In the genomic region with DNA sequence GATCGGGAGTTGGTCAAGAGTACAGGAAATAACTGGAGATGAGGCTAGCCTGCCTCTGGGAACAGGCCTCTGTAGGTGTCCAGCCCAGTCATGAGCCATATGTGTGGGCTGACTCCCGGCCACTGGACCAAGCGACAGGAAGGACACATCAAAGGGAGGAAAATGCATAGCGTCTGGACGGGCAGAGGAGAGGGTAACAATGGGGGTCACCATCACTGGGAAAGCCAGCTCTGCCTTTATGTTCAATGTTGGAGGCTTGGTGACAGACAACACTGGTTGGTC, we compare ENCODE assay signal across 9 mouse cellular contexts. TPM values are rescaled to one million over a fixed set of nuclear protein-coding genes. Genes with fewer than 3 reads are reported as not detected.
DNase-seq lines count a peak whose midpoint lies in the region; ATAC-seq and TF ChIP-seq lines count a peak whose summit lies in the region.
"Had no signal": no experiment of that assay in that cellular context is flagged by ENCODE, and none has a peak within 500 bp of the region (broad histone marks: within the 10 kb centered on the region; RNA-seq: fewer than 3 reads in every experiment).

No protein-coding gene starts in this region.

- no peak overlapping the region for H3K4me3 ChIP-seq in forebrain, embryonic 11.5 days (ENCODE audit: low read depth, low read length)
- H3K4me3 ChIP-seq in forebrain, postnatal 0 days (ENCODE audit: low read depth, low read length) = no peak overlapping the region
- H3K4me3 ChIP-seq in lung, embryonic 16.5 days (ENCODE audit: low read length) = no peak overlapping the region
- H3K4me3 ChIP-seq in midbrain, embryonic 14.5 days (replicated peaks; ENCODE audit: low read depth, low read length) = no peak overlapping the region
- H3K4me3 ChIP-seq: layer of hippocampus, adult 2 months had no signal

- peak; percentile 54 for DNase-seq in forebrain, embryonic 11.5 days (ENCODE audit: low spot score)
- DNase-seq in forebrain, postnatal 0 days = no peak
- DNase-seq in lung, adult 18-20 months = no peak
- peak; percentile 13 for DNase-seq in gastrocnemius, postnatal 4 days (ENCODE audit: low spot score in 2 of 2)
- DNase-seq in midbrain, embryonic 14.5 days = no peak
- no peak for DNase-seq in right cerebral cortex, postnatal 14 days

- no peak overlapping the region for H3K4me2 ChIP-seq in forebrain, embryonic 11.5 days (ENCODE audit: low read depth, low read length, severe bottlenecking)
- no peak overlapping the region; the same call in 1 of the 2 replicates for H3K4me2 ChIP-seq in forebrain, postnatal 0 days (ENCODE audit: low read depth)
- no peak overlapping the region for H3K4me2 ChIP-seq in lung, embryonic 16.5 days (ENCODE audit: low read depth, low read length)
- peak overlapping the region; percentile 26 for H3K4me2 ChIP-seq in midbrain, embryonic 14.5 days (ENCODE audit: low read length)

- H3K27ac ChIP-seq in forebrain, embryonic 11.5 days (ENCODE audit: low read depth, low read length) = 0 out of 2 replicates have a peak overlapping the region, but pooled peaks have one; percentile 25
- H3K27ac ChIP-seq in forebrain, postnatal 0 days (ENCODE audit: low read depth, low read length) = no peak overlapping the region
- H3K27ac ChIP-seq in lung, embryonic 16.5 days (ENCODE audit: low read length) = peak overlapping the region; percentile 60
- H3K27ac ChIP-seq in midbrain, embryonic 14.5 days (replicated peaks; ENCODE audit: low read depth, low read length) = no peak overlapping the region
- H3K27ac ChIP-seq: layer of hippocampus, adult 2 months had no signal

- no peak for TF ChIP-seq CTCF in forebrain, postnatal 0 days (IDR thresholded peaks at IDR 0.05; ENCODE audit: low read depth)

- H3K9ac ChIP-seq in forebrain, embryonic 11.5 days (ENCODE audit: low read length) = no peak overlapping the region
- H3K9ac ChIP-seq in forebrain, postnatal 0 days = no peak overlapping the region
- 0 out of 2 replicates have a peak overlapping the region, but pooled peaks have one; percentile 8 for H3K9ac ChIP-seq in lung, embryonic 16.5 days (ENCODE audit: low read length)
- H3K9ac ChIP-seq in midbrain, embryonic 14.5 days (replicated peaks; ENCODE audit: low read length) = no peak overlapping the region

- peaks cover 7% of the 10 kb centered on the region for H3K27me3 ChIP-seq in forebrain, embryonic 11.5 days (ENCODE audit: control insufficient read depth, insufficient read depth, low read length)
- H3K27me3 ChIP-seq in forebrain, postnatal 0 days (ENCODE audit: insufficient read depth, low read length) = no peaks in the 10 kb centered on the region
- no peaks in the 10 kb centered on the region for H3K27me3 ChIP-seq in lung, embryonic 16.5 days (ENCODE audit: control insufficient read depth, insufficient read depth, low read depth, low read length)
- peaks cover 7% of the 10 kb centered on the region; the same call in 1 of the 2 replicates for H3K27me3 ChIP-seq in midbrain, embryonic 14.5 days (ENCODE audit: control insufficient read depth, insufficient read depth, low read length)

- no peaks in the 10 kb centered on the region for H3K9me3 ChIP-seq in forebrain, embryonic 11.5 days (ENCODE audit: control insufficient read depth, low read length)
- no peaks in the 10 kb centered on the region for H3K9me3 ChIP-seq in forebrain, postnatal 0 days (ENCODE audit: low read length)
- H3K9me3 ChIP-seq in lung, embryonic 16.5 days (ENCODE audit: control insufficient read depth, low read length) = no peaks in the 10 kb centered on the region
- no peaks in the 10 kb centered on the region for H3K9me3 ChIP-seq in midbrain, embryonic 14.5 days (ENCODE audit: control insufficient read depth, low read length)

- WGBS in forebrain, embryonic 11.5 days = 14% methylated on average over 5 of the region's 5 CpGs
- WGBS in forebrain, postnatal 0 days = 19% methylated on average over 5 of the region's 5 CpGs
- 20% methylated on average over 5 of the region's 5 CpGs for WGBS in lung, embryonic 16.5 days
- 9% methylated on average over 5 of the region's 5 CpGs for WGBS in midbrain, embryonic 14.5 days

- ATAC-seq in forebrain, embryonic 11.5 days (replicated peaks; ENCODE audit: low FRiP score) = no peak
- ATAC-seq in forebrain, postnatal 0 days = no peak
- no peak for ATAC-seq in lung, embryonic 16.5 days (ENCODE audit: low read depth)
- ATAC-seq in midbrain, embryonic 14.5 days (ENCODE audit: low FRiP score, low TSS enrichment) = no peak
- no peak for ATAC-seq in inflammation-experienced regulatory T-cells, adult 6 months

- H3K4me1 ChIP-seq in forebrain, embryonic 11.5 days (replicated peaks; ENCODE audit: control insufficient read depth, insufficient read depth, low read length) = peaks cover 38% of the 10 kb centered on the region
- peaks cover 25% of the 10 kb centered on the region for H3K4me1 ChIP-seq in forebrain, postnatal 0 days (ENCODE audit: insufficient read depth)
- H3K4me1 ChIP-seq in lung, embryonic 16.5 days (replicated peaks; ENCODE audit: control insufficient read depth, insufficient read depth, low read length) = peaks cover 49% of the 10 kb centered on the region
- H3K4me1 ChIP-seq in midbrain, embryonic 14.5 days (ENCODE audit: control insufficient read depth, insufficient read depth, low read length) = peaks cover 53% of the 10 kb centered on the region

- H3K36me3 ChIP-seq in forebrain, embryonic 11.5 days (ENCODE audit: control insufficient read depth, insufficient read depth, low read length) = no peaks in the 10 kb centered on the region
- H3K36me3 ChIP-seq in forebrain, postnatal 0 days (ENCODE audit: insufficient read depth) = no peaks in the 10 kb centered on the region
- no peaks in the 10 kb centered on the region for H3K36me3 ChIP-seq in lung, embryonic 16.5 days (ENCODE audit: control insufficient read depth, insufficient read depth, low read length)
- H3K36me3 ChIP-seq in midbrain, embryonic 14.5 days (ENCODE audit: control insufficient read depth, insufficient read depth, low read length) = no peaks in the 10 kb centered on the region

RNA-seq across cellular contexts. Expression of gene Actg1, which starts 41.3 kb away (rescaled TPM):
- 2,808 and 3,088 TPM in 2 replicates for polyA plus RNA-seq in forebrain, embryonic 11.5 days (2014; fragmentation: Nextera tagmentation; extraction: Ambion mirVana)
- total RNA-seq in forebrain, postnatal 0 days (2014; rRNA removed) = 2,455 and 2,516 TPM in 2 replicates
- 4,096 and 4,381 TPM in 2 replicates for polyA plus RNA-seq in forebrain, postnatal 0 days (2015; fragmentation: Nextera tagmentation; extraction: Ambion mirVana)
- polyA plus RNA-seq in lung, embryonic 16.5 days (2015; fragmentation: Nextera tagmentation; extraction: Ambion mirVana) = 2,589 and 2,717 TPM in 2 replicates
- 100 to 1,000 TPM; 861 to 883 TPM for total RNA-seq in gastrocnemius, postnatal 4 days (2021)
- 4,502 and 4,930 TPM in 2 replicates for polyA plus RNA-seq in midbrain, embryonic 14.5 days (2014; fragmentation: Nextera tagmentation; extraction: Ambion mirVana)
- 1,000 to 10,000 TPM; 2,239 to 4,634 (median 2,897) TPM for polyA plus RNA-seq in inflammation-experienced regulatory T-cells, adult 6 months (2017; shearing (Covaris generic))

RNA-seq across cellular contexts. Expression of gene Fscn2, which starts 54.3 kb away (rescaled TPM):
- polyA plus RNA-seq in forebrain, embryonic 11.5 days (2014; fragmentation: Nextera tagmentation; extraction: Ambion mirVana) = 1.0 TPM in 1 of 2 replicates, not detected in the other
- total RNA-seq in forebrain, postnatal 0 days (2014; rRNA removed) = 0.29 TPM in 1 of 2 replicates, not detected in the other
- polyA plus RNA-seq in forebrain, postnatal 0 days (2015; fragmentation: Nextera tagmentation; extraction: Ambion mirVana) = 1.9 and 2.0 TPM in 2 replicates
- polyA plus RNA-seq in lung, embryonic 16.5 days (2015; fragmentation: Nextera tagmentation; extraction: Ambion mirVana) = 0.64 and 0.83 TPM in 2 replicates
- under 1 TPM; 0.52 to 0.98 TPM for total RNA-seq in gastrocnemius, postnatal 4 days (2021)
- polyA plus RNA-seq in midbrain, embryonic 14.5 days (2014; fragmentation: Nextera tagmentation; extraction: Ambion mirVana) = 1.7 and 2.5 TPM in 2 replicates
- under 1 TPM in 1 of 3 experiments, not detected in 2; 0.98 TPM for polyA plus RNA-seq in inflammation-experienced regulatory T-cells, adult 6 months (2017; shearing (Covaris generic))

Comparison
In these comparisons a context has a peak if more than half of its experiments do, and no peak if none do; other contexts are left out.
1. DNase-seq: peak in forebrain, embryonic 11.5 days (single experiment) and gastrocnemius, postnatal 4 days (2 of 2); none in forebrain, postnatal 0 days (single experiment), lung, adult 18-20 months (0 of 2), midbrain, embryonic 14.5 days (single experiment) and right cerebral cortex, postnatal 14 days (single experiment).
2. H3K27ac ChIP-seq: peak in forebrain, embryonic 11.5 days (single experiment) and lung, embryonic 16.5 days (single experiment); none in forebrain, postnatal 0 days (single experiment) and midbrain, embryonic 14.5 days (single experiment).